ENCODE assay signal across 9 mouse cellular contexts in genomic region chr10:39501977-39502706, GRCm38 (mm10).
DNase-seq lines count a peak whose midpoint lies in the region; ATAC-seq lines count a peak whose summit lies in the region.
"Had no signal": no experiment of that assay in that cellular context is flagged by ENCODE, and none has a peak within 500 bp of the region (broad histone marks: within the 10 kb centered on the region; RNA-seq: fewer than 3 reads in every experiment).

No protein-coding gene starts in this region.

- no peak for DNase-seq in embryonic facial prominence, embryonic 10.5 days (ENCODE audit: low spot score)
- peak; percentile 43 for DNase-seq in T-cell, adult 2 months (ENCODE audit: low spot score)
- peak; percentile 83 to 86 for DNase-seq in heart, postnatal 14 days
- DNase-seq in layer of hippocampus, postnatal 10 days (ENCODE audit: low spot score in 2 of 2): peak; percentile 69 to 75
- DNase-seq in yolk sac, embryonic 10.5 days (ENCODE audit: low spot score): no peak

- no peaks in the 10 kb centered on the region for H3K9me3 ChIP-seq in embryonic facial prominence, embryonic 12.5 days
- H3K9me3 ChIP-seq in embryonic facial prominence, embryonic 10.5 days: no peaks in the 10 kb centered on the region
- H3K9me3 ChIP-seq in embryonic facial prominence, embryonic 15.5 days (replicated peaks): no peaks in the 10 kb centered on the region
- no peaks in the 10 kb centered on the region for H3K9me3 ChIP-seq in neural tube, embryonic 14.5 days (ENCODE audit: control insufficient read depth, low read length)
- H3K9me3 ChIP-seq: megakaryocyte, embryonic 14.5 days had no signal

- no peaks in the 10 kb centered on the region for H3K36me3 ChIP-seq in embryonic facial prominence, embryonic 12.5 days
- no peaks in the 10 kb centered on the region for H3K36me3 ChIP-seq in embryonic facial prominence, embryonic 10.5 days (replicated peaks)
- H3K36me3 ChIP-seq in embryonic facial prominence, embryonic 15.5 days: no peaks in the 10 kb centered on the region
- no peaks in the 10 kb centered on the region for H3K36me3 ChIP-seq in neural tube, embryonic 14.5 days (ENCODE audit: control insufficient read depth, insufficient read depth, low read length)

- H3K27me3 ChIP-seq in embryonic facial prominence, embryonic 12.5 days: no peaks in the 10 kb centered on the region
- H3K27me3 ChIP-seq in embryonic facial prominence, embryonic 10.5 days (replicated peaks; ENCODE audit: low read depth, poor library complexity, severe bottlenecking): no peaks in the 10 kb centered on the region
- no peaks in the 10 kb centered on the region for H3K27me3 ChIP-seq in embryonic facial prominence, embryonic 15.5 days
- no peaks in the 10 kb centered on the region for H3K27me3 ChIP-seq in neural tube, embryonic 14.5 days (ENCODE audit: control insufficient read depth, insufficient read depth, low read length)
- H3K27me3 ChIP-seq: megakaryocyte, embryonic 14.5 days had no signal

- 80% methylated on average over 13 of the region's 13 CpGs for WGBS in embryonic facial prominence, embryonic 12.5 days
- WGBS in embryonic facial prominence, embryonic 10.5 days: 92% methylated on average over 13 of the region's 13 CpGs
- 65% methylated on average over 13 of the region's 13 CpGs for WGBS in embryonic facial prominence, embryonic 15.5 days
- 44% methylated on average over 13 of the region's 13 CpGs for WGBS in neural tube, embryonic 14.5 days

- intact Hi-C loops in heart, postnatal 14 days (cut with DNase I): no loop called here

- H3K27ac ChIP-seq in embryonic facial prominence, embryonic 12.5 days: peak overlapping the region; percentile 41
- H3K27ac ChIP-seq in embryonic facial prominence, embryonic 10.5 days (replicated peaks): no peak overlapping the region; the same call in 1 of the 2 replicates
- 0 out of 2 replicates have a peak overlapping the region, but pooled peaks have one; percentile 18 for H3K27ac ChIP-seq in embryonic facial prominence, embryonic 15.5 days (replicated peaks)
- peak overlapping the region; percentile 81 for H3K27ac ChIP-seq in neural tube, embryonic 14.5 days (ENCODE audit: low read depth, low read length)

- no peak overlapping the region for H3K4me2 ChIP-seq in embryonic facial prominence, embryonic 12.5 days (replicated peaks)
- no peak overlapping the region for H3K4me2 ChIP-seq in embryonic facial prominence, embryonic 15.5 days (replicated peaks)
- H3K4me2 ChIP-seq in neural tube, embryonic 14.5 days (ENCODE audit: low read depth, low read length): no peak overlapping the region

- no peak for ATAC-seq in embryonic facial prominence, embryonic 12.5 days (ENCODE audit: insufficient number of reproducible peaks, insufficient read depth, low FRiP score, low TSS enrichment)
- no peak; the same call in 1 of the 2 replicates for ATAC-seq in embryonic facial prominence, embryonic 15.5 days (ENCODE audit: insufficient number of reproducible peaks, low FRiP score, low TSS enrichment, low read depth)
- ATAC-seq in neural tube, embryonic 14.5 days (ENCODE audit: low read depth): peak; percentile 56; the same call in 1 of the 2 replicates

- no peak overlapping the region for H3K4me3 ChIP-seq in embryonic facial prominence, embryonic 12.5 days
- no peak overlapping the region for H3K4me3 ChIP-seq in embryonic facial prominence, embryonic 10.5 days
- H3K4me3 ChIP-seq in embryonic facial prominence, embryonic 15.5 days (replicated peaks): no peak overlapping the region
- H3K4me3 ChIP-seq in neural tube, embryonic 14.5 days (ENCODE audit: low read depth, low read length): no peak overlapping the region
- H3K4me3 ChIP-seq: megakaryocyte, embryonic 14.5 days had no signal

- peaks cover 41% of the 10 kb centered on the region for H3K4me1 ChIP-seq in embryonic facial prominence, embryonic 12.5 days
- H3K4me1 ChIP-seq in embryonic facial prominence, embryonic 10.5 days: peaks cover 49% of the 10 kb centered on the region
- H3K4me1 ChIP-seq in embryonic facial prominence, embryonic 15.5 days: peaks cover 42% of the 10 kb centered on the region
- peaks cover 70% of the 10 kb centered on the region for H3K4me1 ChIP-seq in neural tube, embryonic 14.5 days (ENCODE audit: control insufficient read depth, insufficient read depth, low read length)

- H3K9ac ChIP-seq in embryonic facial prominence, embryonic 12.5 days: no peak overlapping the region
- no peak overlapping the region for H3K9ac ChIP-seq in embryonic facial prominence, embryonic 15.5 days
- H3K9ac ChIP-seq in neural tube, embryonic 14.5 days (replicated peaks; ENCODE audit: low read depth, low read length): no peak overlapping the region

Comparison
In these comparisons a context has a peak if more than half of its experiments do, and no peak if none do; other contexts are left out.
1. DNase-seq: peak in T-cell, adult 2 months (single experiment), heart, postnatal 14 days (2 of 2) and layer of hippocampus, postnatal 10 days (2 of 2); none in embryonic facial prominence, embryonic 10.5 days (single experiment) and yolk sac, embryonic 10.5 days (single experiment).